Mouse (Mus musculus): ENCODE measurements around the gene Pcsk2. TPM values are rescaled to one million over a fixed set of nuclear protein-coding genes. Genes with fewer than 3 reads are reported as not detected.

The Pcsk2 gene
- polyA plus RNA-seq, 1 experiment from 2014 or later: 0.05 TPM

- Histone ChIP-seq H3K27ac (replicated peaks) (no peak overlapping the region), H3K4me1 (no peaks in the 10 kb centered on the region), H3K27me3 (replicated peaks) (no peaks in the 10 kb centered on the region), H3K9ac (no peak overlapping the region), H3K4me3 (no peak overlapping the region), H3K9me3 (no peaks in the 10 kb centered on the region), H3K36me3 (no peaks in the 10 kb centered on the region), H3K4me2 (no peak overlapping the region)
- no peak for ATAC-seq (ENCODE audit: extremely low read depth, insufficient number of reproducible peaks, low FRiP score, low TSS enrichment)
- 75% methylated on average over 4 of the region's 4 CpGs for WGBS
Observed at GRCm38 (mm10) chr2:143654621-143655020, 108.7 kb downstream of the Pcsk2 start.

- H3K9me3 ChIP-seq: no peaks in the 10 kb centered on the region
- H3K4me1 ChIP-seq: no peaks in the 10 kb centered on the region
- H3K27ac ChIP-seq (replicated peaks): no peak overlapping the region
- 58% methylated on average over 4 of the region's 4 CpGs for WGBS
- no peak overlapping the region for H3K9ac ChIP-seq
- ATAC-seq (ENCODE audit: extremely low read depth, insufficient number of reproducible peaks, low FRiP score, low TSS enrichment): no peak
- no peaks in the 10 kb centered on the region for H3K36me3 ChIP-seq
- H3K27me3 ChIP-seq (replicated peaks): no peaks in the 10 kb centered on the region
- H3K4me2 ChIP-seq: no peak overlapping the region
- no peak overlapping the region for H3K4me3 ChIP-seq
Observed at GRCm38 (mm10) chr2:143656968-143657367, 111.0 kb downstream of the Pcsk2 start.

GRCm38 (mm10) chr2:143666785-143667184 is 120.8 kb downstream of the Pcsk2 start:
- no peak overlapping the region for H3K4me3 ChIP-seq
- H3K9me3 ChIP-seq: no peaks in the 10 kb centered on the region
- H3K4me1 ChIP-seq: no peaks in the 10 kb centered on the region
- H3K36me3 ChIP-seq: no peaks in the 10 kb centered on the region
- H3K9ac ChIP-seq: no peak overlapping the region
- no peak overlapping the region for H3K27ac ChIP-seq (replicated peaks)
- H3K4me2 ChIP-seq: no peak overlapping the region
- WGBS: 57% methylated on average over 5 of the region's 5 CpGs
- ATAC-seq (ENCODE audit: extremely low read depth, insufficient number of reproducible peaks, low FRiP score, low TSS enrichment): no peak
- H3K27me3 ChIP-seq (replicated peaks): no peaks in the 10 kb centered on the region

GRCm38 (mm10) chr2:143677869-143678268 is 131.9 kb downstream of the Pcsk2 start:
- no peaks in the 10 kb centered on the region for H3K27me3 ChIP-seq (replicated peaks)
- no peaks in the 10 kb centered on the region for H3K36me3 ChIP-seq
- no peak overlapping the region for H3K4me3 ChIP-seq
- no peaks in the 10 kb centered on the region for H3K4me1 ChIP-seq
- no peak overlapping the region for H3K27ac ChIP-seq (replicated peaks)
- no peaks in the 10 kb centered on the region for H3K9me3 ChIP-seq
- no peak overlapping the region for H3K4me2 ChIP-seq
- H3K9ac ChIP-seq: no peak overlapping the region
- 74% methylated on average over 4 of the region's 4 CpGs for WGBS
- ATAC-seq (ENCODE audit: extremely low read depth, insufficient number of reproducible peaks, low FRiP score, low TSS enrichment): no peak

GRCm38 (mm10) chr2:143679513-143679912 is 133.6 kb downstream of the Pcsk2 start:
- H3K36me3 ChIP-seq: no peaks in the 10 kb centered on the region
- H3K27me3 ChIP-seq (replicated peaks): no peaks in the 10 kb centered on the region
- H3K27ac ChIP-seq (replicated peaks): no peak overlapping the region
- no peak overlapping the region for H3K4me3 ChIP-seq
- WGBS: 68% methylated on average over 2 of the region's 2 CpGs
- H3K4me1 ChIP-seq: no peaks in the 10 kb centered on the region
- no peaks in the 10 kb centered on the region for H3K9me3 ChIP-seq
- no peak overlapping the region for H3K4me2 ChIP-seq
- ATAC-seq (ENCODE audit: extremely low read depth, insufficient number of reproducible peaks, low FRiP score, low TSS enrichment): no peak
- H3K9ac ChIP-seq: no peak overlapping the region

- no peaks in the 10 kb centered on the region for H3K4me1 ChIP-seq
- no peak overlapping the region for H3K9ac ChIP-seq
- no peaks in the 10 kb centered on the region for H3K9me3 ChIP-seq
- no peaks in the 10 kb centered on the region for H3K36me3 ChIP-seq
- 52% methylated on average over 8 of the region's 8 CpGs for WGBS
- no peak for ATAC-seq (ENCODE audit: extremely low read depth, insufficient number of reproducible peaks, low FRiP score, low TSS enrichment)
- H3K27me3 ChIP-seq (replicated peaks): no peaks in the 10 kb centered on the region
- no peak overlapping the region for H3K27ac ChIP-seq (replicated peaks)
- no peak overlapping the region for H3K4me2 ChIP-seq
- H3K4me3 ChIP-seq: no peak overlapping the region
Observed at GRCm38 (mm10) chr2:143681873-143682555, 136.1 kb downstream of the Pcsk2 start.

GRCm38 (mm10) chr2:143683513-143683912 is 137.6 kb downstream of the Pcsk2 start:
- 85% methylated on average over 2 of the region's 2 CpGs for WGBS
- H3K4me1 ChIP-seq: no peaks in the 10 kb centered on the region
- H3K27ac ChIP-seq (replicated peaks): no peak overlapping the region
- no peak overlapping the region for H3K9ac ChIP-seq
- no peaks in the 10 kb centered on the region for H3K9me3 ChIP-seq
- no peak overlapping the region for H3K4me3 ChIP-seq
- no peak for ATAC-seq (ENCODE audit: extremely low read depth, insufficient number of reproducible peaks, low FRiP score, low TSS enrichment)
- no peak overlapping the region for H3K4me2 ChIP-seq
- H3K27me3 ChIP-seq (replicated peaks): no peaks in the 10 kb centered on the region
- H3K36me3 ChIP-seq: no peaks in the 10 kb centered on the region

- 46% methylated on average over 3 of the region's 3 CpGs for WGBS
- Histone ChIP-seq H3K27ac (replicated peaks) (no peak overlapping the region), H3K4me3 (no peak overlapping the region), H3K9ac (no peak overlapping the region), H3K27me3 (replicated peaks) (no peaks in the 10 kb centered on the region), H3K9me3 (0 out of 2 replicates have a peak, but pooled peaks cover 9% of the 10 kb centered on the region), H3K36me3 (no peaks in the 10 kb centered on the region), H3K4me2 (no peak overlapping the region), H3K4me1 (peaks cover 5% of the 10 kb centered on the region)
- no peak for ATAC-seq (ENCODE audit: extremely low read depth, insufficient number of reproducible peaks, low FRiP score, low TSS enrichment)
Observed at GRCm38 (mm10) chr2:143691244-143691643, 145.3 kb downstream of the Pcsk2 start.

GRCm38 (mm10) chr2:143696026-143696557 is 150.1 kb downstream of the Pcsk2 start:
- 44% methylated on average over 14 of the region's 14 CpGs for WGBS
- Histone ChIP-seq H3K36me3 (no peaks in the 10 kb centered on the region), H3K9ac (no peak overlapping the region; the same call in 1 of the 2 replicates), H3K4me2 (peak overlapping the region; percentile 57), H3K27ac (replicated peaks) (no peak overlapping the region), H3K27me3 (replicated peaks) (no peaks in the 10 kb centered on the region), H3K4me1 (peaks cover 13% of the 10 kb centered on the region), H3K4me3 (peak overlapping the region; percentile 14; the same call in 1 of the 2 replicates), H3K9me3 (0 out of 2 replicates have a peak, but pooled peaks cover 9% of the 10 kb centered on the region)
- no peak for ATAC-seq (ENCODE audit: extremely low read depth, insufficient number of reproducible peaks, low FRiP score, low TSS enrichment)

- Histone ChIP-seq H3K4me2 (peak overlapping the region; percentile 57), H3K36me3 (no peaks in the 10 kb centered on the region), H3K9me3 (0 out of 2 replicates have a peak, but pooled peaks cover 9% of the 10 kb centered on the region), H3K4me1 (peaks cover 13% of the 10 kb centered on the region), H3K4me3 (no peak overlapping the region), H3K27me3 (replicated peaks) (no peaks in the 10 kb centered on the region), H3K9ac (no peak overlapping the region), H3K27ac (replicated peaks) (no peak overlapping the region)
- 62% methylated on average over 7 of the region's 7 CpGs for WGBS
- no peak for ATAC-seq (ENCODE audit: extremely low read depth, insufficient number of reproducible peaks, low FRiP score, low TSS enrichment)
Observed at GRCm38 (mm10) chr2:143696704-143697103, 150.7 kb downstream of the Pcsk2 start.

- no peak for ATAC-seq (ENCODE audit: extremely low read depth, insufficient number of reproducible peaks, low FRiP score, low TSS enrichment)
- Histone ChIP-seq H3K27ac (replicated peaks) (no peak overlapping the region), H3K9ac (no peak overlapping the region), H3K27me3 (replicated peaks) (no peaks in the 10 kb centered on the region), H3K36me3 (no peaks in the 10 kb centered on the region), H3K4me1 (peaks cover 8% of the 10 kb centered on the region), H3K9me3 (no peaks in the 10 kb centered on the region), H3K4me2 (no peak overlapping the region), H3K4me3 (no peak overlapping the region)
- WGBS: 79% methylated on average over 5 of the region's 5 CpGs
Observed at GRCm38 (mm10) chr2:143701141-143701540, 155.2 kb downstream of the Pcsk2 start.

- Histone ChIP-seq H3K4me3 (no peak overlapping the region), H3K9me3 (no peaks in the 10 kb centered on the region), H3K4me1 (no peaks in the 10 kb centered on the region), H3K9ac (no peak overlapping the region), H3K27ac (replicated peaks) (no peak overlapping the region), H3K27me3 (replicated peaks) (no peaks in the 10 kb centered on the region), H3K4me2 (no peak overlapping the region), H3K36me3 (no peaks in the 10 kb centered on the region)
- ATAC-seq (ENCODE audit: extremely low read depth, insufficient number of reproducible peaks, low FRiP score, low TSS enrichment): no peak
- WGBS: 74% methylated on average over 3 of the region's 3 CpGs
Observed at GRCm38 (mm10) chr2:143702931-143703344, 157.0 kb downstream of the Pcsk2 start.

All from heart, embryonic 13.5 days (tissue).